ENCODE assay signal across 10 mouse cellular contexts in genomic region chr5:102855805-102856204, GRCm38 (mm10).
DNase-seq lines count a peak whose midpoint lies in the region; ATAC-seq lines count a peak whose summit lies in the region.
"Had no signal": no experiment of that assay in that cellular context is flagged by ENCODE, and none has a peak within 500 bp of the region (broad histone marks: within the 10 kb centered on the region; RNA-seq: fewer than 3 reads in every experiment).

No protein-coding gene starts in this region.

- peaks cover 5% of the 10 kb centered on the region; the same call in 1 of the 2 replicates for H3K4me1 ChIP-seq in heart, embryonic 16.5 days (ENCODE audit: control insufficient read depth, insufficient read depth, low read length)
- H3K4me1 ChIP-seq in forebrain, embryonic 16.5 days (replicated peaks; ENCODE audit: control insufficient read depth, insufficient read depth, low read length): peaks cover 4% of the 10 kb centered on the region; the same call in 1 of the 2 replicates

- 0 out of 2 replicates have a peak overlapping the region, but pooled peaks have one; percentile 18 for H3K9ac ChIP-seq in heart, embryonic 16.5 days (ENCODE audit: low read length)
- H3K9ac ChIP-seq in forebrain, embryonic 16.5 days (replicated peaks; ENCODE audit: low read depth, low read length): no peak overlapping the region
- H3K9ac ChIP-seq: embryonic facial prominence, embryonic 15.5 days had no signal

- no peak for ATAC-seq in heart, embryonic 16.5 days (replicated peaks; ENCODE audit: extremely low read depth, insufficient read depth, low FRiP score)
- ATAC-seq in forebrain, embryonic 16.5 days: peak; percentile 43; the same call in 1 of the 2 replicates

- 45% methylated on average over 10 of the region's 10 CpGs for WGBS in heart, embryonic 16.5 days
- WGBS in forebrain, embryonic 16.5 days: 16% methylated on average over 10 of the region's 10 CpGs

- no peak for DNase-seq in heart, postnatal 14 days
- peak; percentile 62 for DNase-seq in kidney, postnatal 10 days
- DNase-seq in retina, postnatal 1 day: peak; percentile 54
- DNase-seq in left cerebral cortex, adult 8-10 months (ENCODE audit: low spot score in 2 of 2): no peak
- DNase-seq in left cerebral cortex, postnatal 10 days (ENCODE audit: extremely low spot score in 1 of 2, low spot score in 2 of 2): no peak
- DNase-seq in spleen, postnatal 14 days (ENCODE audit: low spot score in 2 of 2): no peak
- DNase-seq: adrenal gland, adult 8-10 months had no signal

- H3K36me3 ChIP-seq in heart, embryonic 16.5 days (ENCODE audit: control insufficient read depth, insufficient read depth): no peaks in the 10 kb centered on the region
- H3K36me3 ChIP-seq in forebrain, embryonic 16.5 days (ENCODE audit: control insufficient read depth, insufficient read depth): no peaks in the 10 kb centered on the region

- no peaks in the 10 kb centered on the region for H3K9me3 ChIP-seq in heart, embryonic 16.5 days (replicated peaks; ENCODE audit: control insufficient read depth, low read length)
- no peaks in the 10 kb centered on the region for H3K9me3 ChIP-seq in forebrain, embryonic 16.5 days (ENCODE audit: control insufficient read depth, low read length)
- H3K9me3 ChIP-seq: embryonic facial prominence, embryonic 15.5 days had no signal

- peak overlapping the region; percentile 29 for H3K4me2 ChIP-seq in heart, embryonic 16.5 days (ENCODE audit: low read depth, low read length)
- peak overlapping the region; percentile 48 for H3K4me2 ChIP-seq in forebrain, embryonic 16.5 days (ENCODE audit: low read length)
- H3K4me2 ChIP-seq: embryonic facial prominence, embryonic 15.5 days had no signal

- no peak overlapping the region for H3K27ac ChIP-seq in heart, embryonic 16.5 days (ENCODE audit: low read length)
- H3K27ac ChIP-seq in forebrain, embryonic 16.5 days (ENCODE audit: low read length): no peak overlapping the region
- H3K27ac ChIP-seq: embryonic facial prominence, embryonic 15.5 days had no signal

- no peak overlapping the region for H3K4me3 ChIP-seq in heart, embryonic 16.5 days (ENCODE audit: low read length)
- H3K4me3 ChIP-seq in forebrain, embryonic 16.5 days (replicated peaks; ENCODE audit: low read length): peak overlapping the region; percentile 18; the same call in 1 of the 2 replicates
- H3K4me3 ChIP-seq: embryonic facial prominence, embryonic 15.5 days had no signal

- intact Hi-C loops in heart, postnatal 14 days (cut with DNase I): no loop called here
- intact Hi-C loops in left cerebral cortex, postnatal 10 days (cut with DNase I): no loop called here

- no peaks in the 10 kb centered on the region for H3K27me3 ChIP-seq in heart, embryonic 16.5 days (ENCODE audit: control insufficient read depth, insufficient read depth, low read length)
- H3K27me3 ChIP-seq in forebrain, embryonic 16.5 days (replicated peaks; ENCODE audit: control insufficient read depth, insufficient read depth, low read length): no peaks in the 10 kb centered on the region
- H3K27me3 ChIP-seq: embryonic facial prominence, embryonic 15.5 days had no signal

Comparison
In these comparisons a context has a peak if more than half of its experiments do, and no peak if none do; other contexts are left out.
1. DNase-seq: peak in kidney, postnatal 10 days (single experiment) and retina, postnatal 1 day (single experiment); none in heart, postnatal 14 days (0 of 2), left cerebral cortex, adult 8-10 months (0 of 2), left cerebral cortex, postnatal 10 days (0 of 2) and spleen, postnatal 14 days (0 of 2).